ENCODE assay signal across 11 mouse cellular contexts in genomic region chr3:88216534-88217326, GRCm38 (mm10). TPM values are rescaled to one million over a fixed set of nuclear protein-coding genes. Genes with fewer than 3 reads are reported as not detected.
DNase-seq lines count a peak whose midpoint lies in the region; ATAC-seq and TF ChIP-seq lines count a peak whose summit lies in the region.
"Had no signal": no experiment of that assay in that cellular context is flagged by ENCODE, and none has a peak within 500 bp of the region (broad histone marks: within the 10 kb centered on the region; RNA-seq: fewer than 3 reads in every experiment).

No protein-coding gene starts in this region.

- no peak for TF ChIP-seq CTCF in stomach, postnatal 0 days (IDR thresholded peaks at IDR 0.05; ENCODE audit: low read depth)

- no peak overlapping the region for H3K27ac ChIP-seq in heart, embryonic 15.5 days
- H3K27ac ChIP-seq in forebrain, embryonic 13.5 days, result peak overlapping the region; percentile 100
- peak overlapping the region; percentile 96 for H3K27ac ChIP-seq in midbrain, embryonic 13.5 days
- no peak overlapping the region for H3K27ac ChIP-seq in stomach, postnatal 0 days (replicated peaks)

- no peak for TF ChIP-seq EP300 in stomach, postnatal 0 days (optimal IDR thresholded peaks at IDR 0.05)

- H3K9me3 ChIP-seq in heart, embryonic 15.5 days (replicated peaks), result no peaks in the 10 kb centered on the region
- H3K9me3 ChIP-seq in forebrain, embryonic 13.5 days (replicated peaks), result no peaks in the 10 kb centered on the region
- no peaks in the 10 kb centered on the region for H3K9me3 ChIP-seq in midbrain, embryonic 13.5 days
- H3K9me3 ChIP-seq in stomach, postnatal 0 days (ENCODE audit: control insufficient read depth, low read length), result no peaks in the 10 kb centered on the region

- no peak for ATAC-seq in heart, embryonic 15.5 days (replicated peaks; ENCODE audit: insufficient number of reproducible peaks, insufficient read depth, low FRiP score, low read depth)
- no peak for ATAC-seq in forebrain, embryonic 13.5 days
- ATAC-seq in midbrain, embryonic 13.5 days, result no peak
- ATAC-seq in stomach, postnatal 0 days (ENCODE audit: low FRiP score, low TSS enrichment), result no peak

- no peaks in the 10 kb centered on the region for H3K36me3 ChIP-seq in heart, embryonic 15.5 days
- H3K36me3 ChIP-seq in forebrain, embryonic 13.5 days (ENCODE audit: poor library complexity, severe bottlenecking), result peaks cover 82% of the 10 kb centered on the region
- peaks cover 24% of the 10 kb centered on the region for H3K36me3 ChIP-seq in midbrain, embryonic 13.5 days
- no peaks in the 10 kb centered on the region for H3K36me3 ChIP-seq in stomach, postnatal 0 days (ENCODE audit: control insufficient read depth, insufficient read depth, low read length)

- H3K4me2 ChIP-seq in heart, embryonic 15.5 days, result no peak overlapping the region
- H3K4me2 ChIP-seq in forebrain, embryonic 13.5 days, result peak overlapping the region; percentile 88
- peak overlapping the region; percentile 74 for H3K4me2 ChIP-seq in midbrain, embryonic 13.5 days (replicated peaks)
- no peak overlapping the region for H3K4me2 ChIP-seq in stomach, postnatal 0 days (replicated peaks; ENCODE audit: low read depth)

- H3K4me3 ChIP-seq in heart, embryonic 15.5 days, result peak overlapping the region; percentile 44
- H3K4me3 ChIP-seq in forebrain, embryonic 13.5 days, result peak overlapping the region; percentile 96
- H3K4me3 ChIP-seq in midbrain, embryonic 13.5 days (replicated peaks), result peak overlapping the region; percentile 67
- no peak overlapping the region for H3K4me3 ChIP-seq in stomach, postnatal 0 days (ENCODE audit: low read depth, low read length)

- WGBS in heart, embryonic 15.5 days, result 17% methylated on average over 7 of the region's 7 CpGs
- 9% methylated on average over 7 of the region's 7 CpGs for WGBS in forebrain, embryonic 13.5 days
- 14% methylated on average over 7 of the region's 7 CpGs for WGBS in midbrain, embryonic 13.5 days
- 14% methylated on average over 7 of the region's 7 CpGs for WGBS in stomach, postnatal 0 days

- no peak overlapping the region for H3K9ac ChIP-seq in heart, embryonic 15.5 days
- H3K9ac ChIP-seq in forebrain, embryonic 13.5 days, result peak overlapping the region; percentile 100
- H3K9ac ChIP-seq in midbrain, embryonic 13.5 days (replicated peaks), result peak overlapping the region; percentile 96
- no peak overlapping the region for H3K9ac ChIP-seq in stomach, postnatal 0 days (ENCODE audit: low read length)

- H3K4me1 ChIP-seq in heart, embryonic 15.5 days (replicated peaks), result peaks cover 21% of the 10 kb centered on the region
- peaks cover 74% of the 10 kb centered on the region for H3K4me1 ChIP-seq in forebrain, embryonic 13.5 days
- H3K4me1 ChIP-seq in midbrain, embryonic 13.5 days (replicated peaks), result peaks cover 94% of the 10 kb centered on the region
- H3K4me1 ChIP-seq in stomach, postnatal 0 days (replicated peaks; ENCODE audit: control insufficient read depth, insufficient read depth), result 0 out of 2 replicates have a peak, but pooled peaks cover 4% of the 10 kb centered on the region

- DNase-seq in heart, adult 9 months (ENCODE audit: low spot score in 2 of 2), result no peak
- DNase-seq in brain, adult 2 months (ENCODE audit: low read depth, low spot score), result peak; percentile 81
- DNase-seq in stomach, postnatal 0 days (ENCODE audit: low spot score), result no peak
- no peak for DNase-seq in spleen, adult 18-20 months
- no peak for DNase-seq in retina, postnatal 1 day
- DNase-seq: B cell, adult 2 months; kidney, adult 2 months; lung, adult 2 months had no signal

- H3K27me3 ChIP-seq in heart, embryonic 15.5 days, result peaks cover 96% of the 10 kb centered on the region
- peaks cover 14% of the 10 kb centered on the region; the same call in 1 of the 2 replicates for H3K27me3 ChIP-seq in forebrain, embryonic 13.5 days
- peaks cover 91% of the 10 kb centered on the region for H3K27me3 ChIP-seq in midbrain, embryonic 13.5 days
- H3K27me3 ChIP-seq in stomach, postnatal 0 days (ENCODE audit: control insufficient read depth, insufficient read depth, low read length), result peaks cover 27% of the 10 kb centered on the region; the same call in 1 of the 2 replicates

RNA-seq across cellular contexts. Expression of gene Rhbg, which starts 37.8 kb away (rescaled TPM):
- polyA plus RNA-seq in heart, embryonic 15.5 days (2015; fragmentation: Nextera tagmentation; extraction: Ambion mirVana), result 0.13 and 0.14 TPM in 2 replicates
- 0.18 and 0.26 TPM in 2 replicates for polyA plus RNA-seq in forebrain, embryonic 13.5 days (2015; fragmentation: Nextera tagmentation; extraction: Ambion mirVana)
- 0.12 TPM in 1 of 2 replicates, not detected in the other for polyA plus RNA-seq in midbrain, embryonic 13.5 days (2015; fragmentation: Nextera tagmentation; extraction: Ambion mirVana)
- polyA plus RNA-seq in stomach, postnatal 0 days (2015; fragmentation: Nextera tagmentation; extraction: Ambion mirVana), result 19.4 and 27.0 TPM in 2 replicates

Comparison
In these comparisons a context has a peak if more than half of its experiments do, and no peak if none do; other contexts are left out.
1. H3K27ac ChIP-seq: peak in forebrain, embryonic 13.5 days (single experiment) and midbrain, embryonic 13.5 days (single experiment); none in heart, embryonic 15.5 days (single experiment) and stomach, postnatal 0 days (single experiment).
2. H3K4me2 ChIP-seq: peak in forebrain, embryonic 13.5 days (single experiment) and midbrain, embryonic 13.5 days (single experiment); none in heart, embryonic 15.5 days (single experiment) and stomach, postnatal 0 days (single experiment).
3. H3K9ac ChIP-seq: peak in forebrain, embryonic 13.5 days (single experiment) and midbrain, embryonic 13.5 days (single experiment); none in heart, embryonic 15.5 days (single experiment) and stomach, postnatal 0 days (single experiment).
4. RNA of gene Rhbg, which starts 37.8 kb away (polyA plus RNA-seq): 19.4 to 27.0 TPM in stomach, postnatal 0 days; 0.18 to 0.26 TPM in forebrain, embryonic 13.5 days, 0.13 to 0.14 TPM in heart, embryonic 15.5 days and 0.12 TPM in midbrain, embryonic 13.5 days; every median in the first group is over 10 times any median in the second.